Mouse (Mus musculus) neural tube, embryonic 15.5 days (tissue): Measurements from ENCODE around the gene Atg14. TPM values are rescaled to one million over a fixed set of nuclear protein-coding genes. Genes with fewer than 3 reads are reported as not detected.

ENCODE experiments used
- ATAC-seq: fragments of 200-750 bp; cut with Nextera tagmentation; 2 replicates; pipeline ENCODE4 v1.8.0; 2017; ENCODE audit warnings: mild to moderate bottlenecking, moderate TSS enrichment, moderate library complexity; ENCODE audit not compliant: low FRiP score
- H3K27ac ChIP-seq: fragments of 300-500 bp; sonication (generic); replicated peaks from 2 replicates; pipeline ENCODE4 v1.5.1; 2015; ENCODE audit warnings: mild to moderate bottlenecking, inconsistent platforms
- H3K27me3 ChIP-seq: fragments of 300-500 bp; sonication (generic); replicated peaks from 2 replicates; pipeline ENCODE4 v1.6.1; 2015; ENCODE audit warnings: inconsistent platforms
- H3K36me3 ChIP-seq: fragments of 300-500 bp; sonication (generic); 2 replicates; pipeline ENCODE4 v1.6.1; 2015; ENCODE audit warnings: inconsistent platforms
- H3K4me1 ChIP-seq: fragments of 300-500 bp; sonication (generic); 2 replicates; pipeline ENCODE4 v1.6.1; 2015; ENCODE audit warnings: inconsistent platforms
- H3K4me2 ChIP-seq: fragments of 300-500 bp; sonication (generic); 2 replicates; pipeline ENCODE4 v1.6.1; 2015; ENCODE audit warnings: inconsistent platforms, mild to moderate bottlenecking, moderate library complexity
- H3K4me3 ChIP-seq: fragments of 300-500 bp; sonication (generic); replicated peaks from 2 replicates; pipeline ENCODE4 v1.5.1; 2015; ENCODE audit warnings: mild to moderate bottlenecking, inconsistent platforms
- H3K9ac ChIP-seq: fragments of 300-500 bp; sonication (generic); replicated peaks from 2 replicates; pipeline ENCODE4 v1.6.1; 2015; ENCODE audit warnings: mild to moderate bottlenecking, inconsistent platforms
- H3K9me3 ChIP-seq: fragments of 300-500 bp; sonication (generic); replicated peaks from 2 replicates; pipeline ENCODE4 v1.6.1; 2016; ENCODE audit warnings: inconsistent platforms
- WGBS: fragments of 180-500 bp; shearing (Covaris S2); methylation state at CpG from one replicate; pipeline ENCODE4 v1.1.7; 2015; ENCODE audit warnings: mixed read lengths; 5-methylcytosine and 5-hydroxymethylcytosine counted together
- polyA plus RNA-seq: library from polyadenylated mRNA; unstranded; fragments of >200 nt; fragmentation: Nextera tagmentation; extraction: Ambion mirVana; gene quantifications from 2 replicates; pipeline ENCODE4 v1.2.1, GENCODE M21; 2015

Gene Atg14
- polyA plus RNA-seq, 1 experiment from 2014 or later: 18.1 TPM

GRCm38 (mm10) chr14:47574721-47575120 is 4.3 kb upstream of the Atg14 start:
- Histone ChIP-seq H3K9ac (no peak overlapping the region), H3K27ac (no peak overlapping the region), H3K4me2 (no peak overlapping the region), H3K4me3 (no peak overlapping the region), H3K4me1 (no peaks in the 10 kb centered on the region), H3K9me3 (no peaks in the 10 kb centered on the region), H3K27me3 (no peaks in the 10 kb centered on the region), H3K36me3 (no peaks in the 10 kb centered on the region)
- 72% methylated on average over 11 of the region's 11 CpGs for WGBS
- ATAC-seq: no peak

DNA sequence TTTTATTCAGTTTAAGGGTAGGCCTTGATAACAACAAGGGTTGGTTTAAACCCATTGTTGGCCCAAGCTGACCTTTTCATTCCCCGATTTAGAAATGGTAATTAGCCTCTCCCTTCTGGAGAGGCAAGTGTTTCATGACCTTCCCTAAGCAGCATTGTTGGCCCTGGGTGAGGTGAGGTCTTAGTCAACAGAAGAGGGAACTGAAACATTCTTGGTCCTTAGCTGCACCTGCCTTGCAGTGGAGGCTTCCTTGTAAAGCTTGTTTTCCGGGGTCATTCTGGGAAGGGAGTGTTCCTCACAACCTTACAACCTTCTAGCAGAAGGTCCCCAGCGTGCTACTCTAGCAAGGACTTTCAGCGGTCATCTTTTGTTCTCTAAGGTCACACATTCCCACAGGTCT is 2.3 kb upstream of the Atg14 start:
- ATAC-seq: no peak
- no peaks in the 10 kb centered on the region for H3K9me3 ChIP-seq
- H3K27me3 ChIP-seq: no peaks in the 10 kb centered on the region
- no peak overlapping the region for H3K9ac ChIP-seq
- H3K27ac ChIP-seq: no peak overlapping the region
- H3K4me2 ChIP-seq: no peak overlapping the region
- WGBS: 87% methylated on average over 4 of the region's 4 CpGs
- no peaks in the 10 kb centered on the region for H3K36me3 ChIP-seq
- H3K4me3 ChIP-seq: no peak overlapping the region
- peaks cover 5% of the 10 kb centered on the region for H3K4me1 ChIP-seq

- H3K9me3 ChIP-seq: no peaks in the 10 kb centered on the region
- H3K4me1 ChIP-seq: peaks cover 16% of the 10 kb centered on the region
- H3K4me2 ChIP-seq: peak overlapping the region; percentile 76
- peak overlapping the region; percentile 75 for H3K9ac ChIP-seq
- H3K36me3 ChIP-seq: peaks cover 10% of the 10 kb centered on the region; the same call in 1 of the 2 replicates
- H3K27me3 ChIP-seq: no peaks in the 10 kb centered on the region
- H3K27ac ChIP-seq: peak overlapping the region; percentile 60
- under 1% methylated on average over 46 of the region's 46 CpGs for WGBS
- H3K4me3 ChIP-seq: peak overlapping the region; percentile 71
- peak; percentile 100 for ATAC-seq
These were observed 2.3 kb downstream of the Atg14 start for GRCm38 (mm10) chr14:47567962-47568652.

DNA sequence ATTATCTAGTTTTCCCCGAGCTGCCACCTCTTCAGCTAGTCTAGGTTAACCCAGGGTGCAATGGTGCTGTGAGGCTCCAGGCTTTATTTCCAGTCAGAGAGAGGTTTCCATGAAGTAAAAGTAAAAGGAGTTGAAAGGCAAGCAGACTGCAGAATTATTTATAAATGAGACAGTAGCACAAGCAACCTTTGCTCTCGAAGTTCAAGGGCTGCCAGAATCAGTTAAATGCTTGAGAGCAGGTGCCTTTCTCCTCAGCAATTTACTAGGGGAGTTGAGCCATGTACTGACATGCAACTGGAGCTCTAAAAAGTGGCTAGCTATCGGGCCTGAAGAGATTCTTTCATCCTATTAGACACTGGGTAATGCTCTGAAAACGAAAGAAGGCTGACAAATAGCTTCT is 7.3 kb downstream of the Atg14 start:
- Histone ChIP-seq H3K4me1 (peaks cover 13% of the 10 kb centered on the region), H3K4me3 (no peak overlapping the region), H3K27ac (no peak overlapping the region), H3K4me2 (no peak overlapping the region), H3K9me3 (no peaks in the 10 kb centered on the region), H3K36me3 (peaks cover 18% of the 10 kb centered on the region), H3K27me3 (no peaks in the 10 kb centered on the region), H3K9ac (no peak overlapping the region)
- WGBS: 87% methylated on average over 4 of the region's 4 CpGs
- no peak for ATAC-seq

DNA sequence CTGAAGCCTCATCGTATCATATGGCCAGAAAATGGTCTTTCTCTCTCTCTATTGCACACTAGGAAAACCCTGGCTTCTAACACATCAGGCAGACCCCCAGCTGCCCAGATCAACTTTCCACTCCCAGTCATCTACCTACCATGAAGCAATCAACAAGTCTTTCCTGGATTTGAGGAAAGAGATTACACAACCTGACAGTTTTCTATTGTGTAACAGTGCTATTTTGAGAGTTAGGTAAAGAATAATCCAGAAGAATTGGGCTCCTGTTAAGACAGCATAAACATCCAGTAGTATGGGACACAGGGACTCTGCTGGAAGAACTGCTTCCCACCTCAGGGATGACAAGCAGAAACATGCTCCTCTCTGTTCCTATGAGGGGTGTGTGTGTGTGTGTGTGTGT is 7.9 kb downstream of the Atg14 start:
- Histone ChIP-seq H3K4me3 (no peak overlapping the region), H3K4me2 (no peak overlapping the region), H3K27ac (no peak overlapping the region), H3K27me3 (no peaks in the 10 kb centered on the region), H3K9me3 (no peaks in the 10 kb centered on the region), H3K36me3 (peaks cover 23% of the 10 kb centered on the region), H3K4me1 (peaks cover 9% of the 10 kb centered on the region), H3K9ac (no peak overlapping the region)
- no peak for ATAC-seq
- 96% methylated on average over 1 of the region's 1 CpGs for WGBS

GRCm38 (mm10) chr14:47560714-47561113 is 9.7 kb downstream of the Atg14 start:
- WGBS: 90% methylated on average over 2 of the region's 2 CpGs
- ATAC-seq: no peak
- H3K36me3 ChIP-seq: peaks cover 31% of the 10 kb centered on the region

DNA sequence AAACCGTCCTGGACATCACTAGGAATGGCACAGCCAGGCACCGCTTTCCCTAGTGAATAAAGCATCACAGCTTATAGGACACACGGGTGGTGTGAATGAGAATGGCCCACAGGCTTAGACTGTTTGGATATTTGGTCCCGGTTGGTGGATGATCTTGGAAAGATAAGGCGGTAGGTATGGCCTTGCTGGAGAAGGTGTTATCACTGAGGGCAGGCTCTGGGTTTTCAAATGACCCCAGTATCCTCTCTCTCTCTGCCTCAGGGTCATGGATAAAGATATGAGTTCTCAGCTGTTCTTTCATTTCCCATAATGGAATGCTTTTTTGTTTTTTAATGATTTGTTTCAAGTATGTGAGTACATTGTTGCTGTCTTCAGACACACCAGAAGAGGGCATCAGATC is 15.2 kb downstream of the Atg14 start:
- Histone ChIP-seq H3K9me3 (no peaks in the 10 kb centered on the region), H3K27me3 (no peaks in the 10 kb centered on the region), H3K36me3 (peaks cover 53% of the 10 kb centered on the region), H3K4me2 (no peak overlapping the region), H3K4me1 (no peaks in the 10 kb centered on the region), H3K27ac (no peak overlapping the region), H3K4me3 (no peak overlapping the region), H3K9ac (no peak overlapping the region)
- WGBS: 97% methylated on average over 5 of the region's 5 CpGs
- no peak for ATAC-seq

More at GRCm38 (mm10) chr14:47560714-47561113, 9.7 kb downstream of the Atg14 start:
- Histone ChIP-seq H3K4me1 (no peaks in the 10 kb centered on the region), H3K4me3 (no peak overlapping the region), H3K27ac (no peak overlapping the region), H3K9ac (no peak overlapping the region), H3K9me3 (no peaks in the 10 kb centered on the region), H3K4me2 (no peak overlapping the region), H3K27me3 (no peaks in the 10 kb centered on the region)

DNA sequence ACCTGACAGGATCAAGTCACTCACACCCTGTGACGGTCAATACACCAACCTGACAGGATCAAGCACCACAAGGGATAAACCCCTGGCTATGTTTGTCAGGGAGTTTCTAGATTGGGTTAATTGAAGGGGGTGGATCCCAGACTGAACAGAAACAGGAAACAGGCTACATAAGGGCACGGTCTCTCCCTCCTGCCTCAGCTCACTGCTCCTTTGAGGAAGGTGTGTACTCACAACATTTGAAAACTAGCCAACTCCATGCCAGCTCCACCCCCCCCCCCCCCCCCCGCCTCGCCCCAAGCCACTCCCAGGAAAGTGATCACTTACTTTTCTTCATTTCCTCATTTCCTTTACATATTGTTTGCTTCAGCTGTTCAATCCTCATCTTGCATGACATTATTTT is 16.2 kb downstream of the Atg14 start:
- Histone ChIP-seq H3K27ac (no peak overlapping the region), H3K4me1 (no peaks in the 10 kb centered on the region), H3K9ac (no peak overlapping the region), H3K4me3 (no peak overlapping the region), H3K27me3 (no peaks in the 10 kb centered on the region), H3K4me2 (no peak overlapping the region), H3K36me3 (peaks cover 60% of the 10 kb centered on the region), H3K9me3 (no peaks in the 10 kb centered on the region)
- ATAC-seq: no peak
- 98% methylated on average over 4 of the region's 4 CpGs for WGBS

DNA sequence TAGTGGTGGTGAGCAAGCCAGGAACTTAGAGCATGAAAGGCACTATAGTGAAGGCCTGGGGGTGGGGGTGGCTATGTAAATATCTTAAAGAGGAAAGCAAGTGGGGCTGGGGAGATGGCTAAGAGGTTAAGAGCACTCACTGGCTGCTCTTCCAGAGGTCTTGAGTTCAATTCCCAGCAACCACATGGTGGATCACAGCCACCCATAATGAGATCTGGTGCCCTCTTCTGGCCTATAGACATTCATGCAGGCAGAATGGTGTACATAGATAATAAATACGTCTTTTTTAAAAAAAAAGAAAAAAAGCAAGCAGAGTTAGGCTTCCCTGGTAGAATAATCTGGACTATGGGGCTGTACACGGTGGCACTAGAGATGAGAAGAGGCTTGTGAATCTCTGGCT is 17.1 kb downstream of the Atg14 start:
- no peaks in the 10 kb centered on the region for H3K27me3 ChIP-seq
- no peak overlapping the region for H3K4me3 ChIP-seq
- H3K4me1 ChIP-seq: no peaks in the 10 kb centered on the region
- H3K9me3 ChIP-seq: no peaks in the 10 kb centered on the region
- WGBS: 90% methylated on average over 2 of the region's 2 CpGs
- peaks cover 66% of the 10 kb centered on the region for H3K36me3 ChIP-seq
- no peak overlapping the region for H3K4me2 ChIP-seq
- no peak for ATAC-seq
- H3K27ac ChIP-seq: no peak overlapping the region
- no peak overlapping the region for H3K9ac ChIP-seq

DNA sequence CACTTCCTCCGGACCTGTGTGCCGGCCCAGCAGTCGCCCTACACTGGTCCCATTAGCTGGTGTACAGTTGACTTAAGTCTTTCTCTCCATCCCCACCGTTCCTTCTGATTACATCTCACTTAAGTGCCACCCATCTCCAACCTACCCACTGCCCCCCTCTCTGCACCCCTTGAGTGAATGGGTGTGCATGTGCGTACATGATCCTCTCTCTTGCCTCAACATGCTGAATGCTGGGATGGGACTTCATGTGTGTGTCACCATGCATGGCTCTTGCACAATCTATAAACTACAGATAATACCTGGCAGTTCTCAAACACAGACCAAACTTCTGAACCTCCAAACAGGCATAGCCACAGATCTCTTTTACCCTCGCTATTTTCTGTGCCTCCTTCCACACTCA is 18.8 kb downstream of the Atg14 start:
- Histone ChIP-seq H3K4me3 (no peak overlapping the region), H3K27me3 (no peaks in the 10 kb centered on the region), H3K9me3 (no peaks in the 10 kb centered on the region), H3K4me2 (no peak overlapping the region), H3K36me3 (peaks cover 73% of the 10 kb centered on the region), H3K9ac (no peak overlapping the region), H3K4me1 (no peaks in the 10 kb centered on the region), H3K27ac (no peak overlapping the region)
- ATAC-seq: no peak
- 99% methylated on average over 6 of the region's 6 CpGs for WGBS

- no peak for ATAC-seq
- Histone ChIP-seq H3K4me3 (no peak overlapping the region), H3K9ac (no peak overlapping the region), H3K9me3 (no peaks in the 10 kb centered on the region), H3K4me1 (no peaks in the 10 kb centered on the region), H3K36me3 (peaks cover 94% of the 10 kb centered on the region), H3K27me3 (no peaks in the 10 kb centered on the region), H3K27ac (no peak overlapping the region), H3K4me2 (no peak overlapping the region)
- 91% methylated on average over 4 of the region's 4 CpGs for WGBS
These were observed 25.6 kb downstream of the Atg14 start for GRCm38 (mm10) chr14:47544877-47545276.

- no peaks in the 10 kb centered on the region for H3K27me3 ChIP-seq
- H3K4me3 ChIP-seq: no peak overlapping the region
- ATAC-seq: no peak
- peaks cover 94% of the 10 kb centered on the region for H3K36me3 ChIP-seq
- 96% methylated on average over 5 of the region's 5 CpGs for WGBS
- H3K4me2 ChIP-seq: no peak overlapping the region
- H3K9ac ChIP-seq: no peak overlapping the region
- H3K9me3 ChIP-seq: no peaks in the 10 kb centered on the region
- H3K27ac ChIP-seq: no peak overlapping the region
- H3K4me1 ChIP-seq: no peaks in the 10 kb centered on the region
These were observed 26.2 kb downstream of the Atg14 start for GRCm38 (mm10) chr14:47544286-47544685.
